Mouse (Mus musculus): ENCODE data around the gene Tgif2.
"Not testable (repeated sequence)": the region's sequence is repeated elsewhere in the genome, so short reads cannot be mapped to it uniquely, and the experiment has no call there.

The Tgif2 gene

GRCm38 (mm10) chr2:156839319-156840191, at the start of gene Tgif2:
TSS of gene Tgif2 (plus strand) at chr2:156840007.
- peak; percentile 95 to 97 for DNase-seq

- DNase-seq, result no peak
Measured at GRCm38 (mm10) chr2:156798516-156798915, 41.3 kb upstream of the Tgif2 start.

- DNase-seq, result no peak
Measured at GRCm38 (mm10) chr2:156801045-156801444, 38.8 kb upstream of the Tgif2 start.

GRCm38 (mm10) chr2:156802116-156802515, 37.7 kb upstream of the Tgif2 start:
- DNase-seq, result peak in 1 of 2 experiments; percentile 43

GRCm38 (mm10) chr2:156803698-156804372, 36.0 kb upstream of the Tgif2 start:
- DNase-seq, result no peak

- DNase-seq, result no peak
Measured at GRCm38 (mm10) chr2:156804589-156804988, 35.2 kb upstream of the Tgif2 start.

GRCm38 (mm10) chr2:156806886-156807285, 32.9 kb upstream of the Tgif2 start:
- no peak for DNase-seq

- peak; percentile 81 to 84 for DNase-seq
Measured at GRCm38 (mm10) chr2:156809579-156809978, 30.2 kb upstream of the Tgif2 start.

GRCm38 (mm10) chr2:156810716-156811115, 29.1 kb upstream of the Tgif2 start:
- no peak for DNase-seq

- DNase-seq, result no peak
Measured at GRCm38 (mm10) chr2:156811556-156811955, 28.3 kb upstream of the Tgif2 start.

- DNase-seq, result peak; percentile 50 to 69
Measured at GRCm38 (mm10) chr2:156814344-156814801, 25.4 kb upstream of the Tgif2 start.

GRCm38 (mm10) chr2:156814893-156815292, 24.9 kb upstream of the Tgif2 start:
- peak in 1 of 2 experiments; percentile 34 for DNase-seq

GRCm38 (mm10) chr2:156815412-156815811, 24.4 kb upstream of the Tgif2 start:
- no peak for DNase-seq

GRCm38 (mm10) chr2:156816116-156816515, 23.7 kb upstream of the Tgif2 start:
- no peak for DNase-seq

- DNase-seq, result not testable (repeated sequence)
Measured at GRCm38 (mm10) chr2:156825128-156825527, 14.7 kb upstream of the Tgif2 start.

GRCm38 (mm10) chr2:156834336-156834735, 5.5 kb upstream of the Tgif2 start:
- no peak for DNase-seq

- no peak for DNase-seq
Measured at GRCm38 (mm10) chr2:156838839-156839238, 968 bp upstream of the Tgif2 start.

GRCm38 (mm10) chr2:156840301-156841027, 657 bp downstream of the Tgif2 start:
- peak; percentile 77 to 83 for DNase-seq

- peak; percentile 86 to 91 for DNase-seq
Measured at GRCm38 (mm10) chr2:156841028-156841840, 1.4 kb downstream of the Tgif2 start.

GRCm38 (mm10) chr2:156841841-156842706, 2.3 kb downstream of the Tgif2 start:
- DNase-seq, result peak; percentile 67 to 78

GRCm38 (mm10) chr2:156842711-156843110, 2.9 kb downstream of the Tgif2 start:
- DNase-seq, result peak in 1 of 2 experiments; percentile 43

Data from kidney, postnatal 4 days (tissue).